ENCODE assay signal across 9 mouse cellular contexts in the genomic region with DNA sequence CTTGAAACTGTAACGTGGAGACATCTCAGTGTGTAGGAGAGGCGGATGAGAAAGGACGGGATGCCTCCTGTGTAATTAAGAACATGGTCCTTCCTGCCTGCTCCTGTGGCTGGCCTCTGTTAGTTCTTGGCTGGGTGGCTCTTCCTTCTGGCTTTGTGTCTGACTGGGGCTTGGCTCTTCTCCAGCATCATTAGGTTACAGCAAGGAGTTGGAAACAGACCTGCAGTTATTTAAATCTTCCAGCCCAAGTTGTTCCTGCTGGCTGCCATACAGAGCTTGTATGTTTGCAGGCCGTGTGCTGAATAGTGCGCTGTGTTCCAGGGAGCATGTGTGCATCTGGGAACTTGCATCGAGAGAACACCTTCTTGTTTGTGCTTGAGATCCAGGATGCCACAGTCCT.
DNase-seq lines count a peak whose midpoint lies in the region; ATAC-seq lines count a peak whose summit lies in the region.
"Had no signal": no experiment of that assay in that cellular context is flagged by ENCODE, and none has a peak within 500 bp of the region (broad histone marks: within the 10 kb centered on the region; RNA-seq: fewer than 3 reads in every experiment).

No protein-coding gene starts in this region.

- H3K4me1 ChIP-seq in heart, embryonic 16.5 days (ENCODE audit: control insufficient read depth, insufficient read depth, low read length), result peaks cover 6% of the 10 kb centered on the region
- H3K4me1 ChIP-seq: liver, embryonic 13.5 days had no signal

- H3K4me2 ChIP-seq in heart, embryonic 16.5 days (ENCODE audit: low read depth, low read length), result no peak overlapping the region
- H3K4me2 ChIP-seq: liver, embryonic 13.5 days had no signal

- WGBS in heart, embryonic 16.5 days, result 55% methylated on average over 6 of the region's 6 CpGs

- H3K36me3 ChIP-seq in heart, embryonic 16.5 days (ENCODE audit: control insufficient read depth, insufficient read depth), result no peaks in the 10 kb centered on the region
- H3K36me3 ChIP-seq: liver, embryonic 13.5 days had no signal

- no peak overlapping the region for H3K4me3 ChIP-seq in heart, embryonic 16.5 days (ENCODE audit: low read length)
- H3K4me3 ChIP-seq: liver, embryonic 13.5 days had no signal

- no peak overlapping the region for H3K9ac ChIP-seq in heart, embryonic 16.5 days (ENCODE audit: low read length)
- H3K9ac ChIP-seq: liver, embryonic 13.5 days had no signal

- peak overlapping the region; percentile 75 for H3K27ac ChIP-seq in heart, embryonic 16.5 days (ENCODE audit: low read length)
- H3K27ac ChIP-seq: liver, embryonic 13.5 days had no signal

- peak; percentile 60 for ATAC-seq in heart, embryonic 16.5 days (replicated peaks; ENCODE audit: extremely low read depth, insufficient read depth, low FRiP score)

- DNase-seq in adrenal gland, adult 2 months, result peak; percentile 33
- DNase-seq in adrenal gland, adult 8-10 months, result no peak
- DNase-seq in urinary bladder, postnatal 14 days (ENCODE audit: low spot score), result peak; percentile 41
- DNase-seq in urinary bladder, postnatal 25 days (ENCODE audit: low spot score), result no peak
- DNase-seq in kidney, postnatal 25 days, result peak; percentile 71 to 73
- peak; percentile 6 for DNase-seq in ovary, postnatal 36 days (ENCODE audit: low spot score)
- no peak for DNase-seq in embryo, embryonic 11 days
- DNase-seq: liver, embryonic 13.5 days had no signal

- 0 out of 2 replicates have a peak, but pooled peaks cover 4% of the 10 kb centered on the region for H3K27me3 ChIP-seq in heart, embryonic 16.5 days (ENCODE audit: control insufficient read depth, insufficient read depth, low read length)
- H3K27me3 ChIP-seq: liver, embryonic 13.5 days had no signal

- peaks cover 3% of the 10 kb centered on the region; the same call in 1 of the 2 replicates for H3K9me3 ChIP-seq in heart, embryonic 16.5 days (replicated peaks; ENCODE audit: control insufficient read depth, low read length)
- H3K9me3 ChIP-seq: liver, embryonic 13.5 days had no signal

Comparison
In these comparisons a context has a peak if more than half of its experiments do, and no peak if none do; other contexts are left out.
1. DNase-seq: peak in adrenal gland, adult 2 months (single experiment), urinary bladder, postnatal 14 days (single experiment), kidney, postnatal 25 days (2 of 2) and ovary, postnatal 36 days (single experiment); none in adrenal gland, adult 8-10 months (single experiment), urinary bladder, postnatal 25 days (single experiment) and embryo, embryonic 11 days (single experiment).